Mouse (Mus musculus) hematopoietic stem cell, adult 5-6 weeks (primary cell): ENCODE data around the gene Thoc3. TPM values are rescaled to one million over a fixed set of nuclear protein-coding genes. Genes with fewer than 3 reads are reported as not detected.

Source experiments
- ATAC-seq, 2 experiments: fragments of 125-278 bp in 1 of 2; replicated peaks in 1 of 2; 2 replicates each; pipeline ENCODE4 v1.8.0; 2016 to 2017; ENCODE audit warnings: inconsistent platforms in 2 of 2, mild to moderate bottlenecking in 2 of 2, moderate number of reproducible peaks in 2 of 2, low read depth in 1 of 2, moderate TSS enrichment in 1 of 2; ENCODE audit not compliant: low FRiP score in 2 of 2, poor library complexity in 2 of 2, severe bottlenecking in 2 of 2, insufficient read depth in 1 of 2, low TSS enrichment in 1 of 2
- total RNA-seq: library from RNA; stranded (forward); fragments of 172-1452, 232-1000 nt; gene quantifications from 2 replicates; pipeline ENCODE4 v1.2.3, GENCODE M21; 2017

The Thoc3 gene
- total RNA-seq, 1 experiment from 2014 or later, result 29.4 TPM

- ATAC-seq, result no peak
Measured at GRCm38 (mm10) chr13:54411656-54412055, 57.0 kb downstream of the Thoc3 start.

Other genes starting within 250 kb of the Thoc3 start
- 2.4 and 3.4 TPM in 2 replicates for gene Cplx2, start 97.5 kb downstream of the Thoc3 start, total RNA-seq
- gene Simc1, start 34.9 kb upstream of the Thoc3 start, total RNA-seq, result 11.4 and 13.7 TPM in 2 replicates
- gene 4833439L19Rik, start 96.6 kb upstream of the Thoc3 start, total RNA-seq, result 20.8 and 27.9 TPM in 2 replicates
- gene Arl10, start 106.2 kb upstream of the Thoc3 start, total RNA-seq, result 9.3 and 9.9 TPM in 2 replicates
- gene Nop16, start 121.2 kb upstream of the Thoc3 start, total RNA-seq, result 56.9 and 59.5 TPM in 2 replicates
- 36.7 and 40.1 TPM in 2 replicates for gene Higd2a, start 121.4 kb upstream of the Thoc3 start, total RNA-seq
- 30.5 and 40.7 TPM in 2 replicates for gene Cltb, start 142.5 kb upstream of the Thoc3 start, total RNA-seq
- 44.5 and 51.6 TPM in 2 replicates for gene Faf2, start 152.9 kb upstream of the Thoc3 start, total RNA-seq
- 24.5 and 44.4 TPM in 2 replicates for gene Rnf44, start 225.1 kb upstream of the Thoc3 start, total RNA-seq
- not detected in 2 replicates for gene Cdhr2, start 232.6 kb upstream of the Thoc3 start, total RNA-seq